Mouse (Mus musculus): ENCODE measurements around the gene Cd244a. TPM values are rescaled to one million over a fixed set of nuclear protein-coding genes. Genes with fewer than 3 reads are reported as not detected.

The Cd244a gene
- polyA plus RNA-seq, 1 experiment, result not detected

DNA sequence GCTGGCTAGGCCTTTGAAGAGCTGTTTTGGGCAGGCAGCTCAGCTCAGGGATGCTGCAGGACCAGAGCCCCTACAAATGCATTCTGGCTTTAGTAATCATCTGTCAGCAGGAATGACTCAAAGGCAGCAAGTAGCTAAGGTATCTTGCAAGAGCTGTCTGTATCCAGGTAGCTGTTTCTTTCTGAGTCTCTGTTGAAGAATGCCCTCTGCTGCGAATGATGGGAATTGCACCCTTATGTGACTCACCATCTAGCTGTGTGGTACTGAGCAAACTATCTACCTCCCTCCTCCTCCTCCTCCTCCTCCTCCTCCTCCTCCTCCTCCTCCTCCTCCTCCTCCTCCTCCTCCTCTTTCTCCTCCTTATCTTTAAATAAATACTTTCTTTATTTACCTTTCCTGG is 51.8 kb downstream of the Cd244a start:
- WGBS, result 43% methylated on average over 1 of the region's 1 CpGs
- TF ChIP-seq POLR2A (IDR thresholded peaks at IDR 0.05; ENCODE audit: insufficient read depth, low read depth, low read length) (no peak), CTCF (IDR thresholded peaks at IDR 0.05; ENCODE audit: insufficient read depth, low read depth, low read length) (no peak)
- H3K27ac ChIP-seq (ENCODE audit: insufficient read depth, low read depth, low read length), result no peak overlapping the region
- no peaks in the 10 kb centered on the region for H3K4me1 ChIP-seq (ENCODE audit: control insufficient read depth, insufficient read depth, low read length)
- no peak overlapping the region for H3K4me3 ChIP-seq (ENCODE audit: insufficient read depth, low read depth, low read length)

DNA sequence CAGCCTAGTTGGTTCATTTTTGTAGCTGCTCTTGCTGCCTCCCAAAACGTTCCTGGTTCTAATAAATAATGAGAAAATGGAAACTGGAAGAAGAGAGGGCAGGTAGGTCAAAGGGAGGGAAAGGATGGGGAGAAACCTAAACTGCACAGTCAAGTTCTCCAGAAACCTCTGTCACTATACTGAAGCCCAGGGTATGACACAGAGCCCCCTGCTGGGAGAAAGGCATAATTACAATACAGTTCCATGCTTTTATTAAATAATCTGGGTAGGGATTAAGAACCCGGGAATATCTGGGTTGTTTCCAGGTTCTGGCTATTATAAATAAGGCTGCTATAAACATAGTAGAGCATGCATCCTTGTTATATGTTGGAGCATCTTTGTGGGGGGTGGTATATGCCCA is 55.0 kb downstream of the Cd244a start:
- TF ChIP-seq POLR2A (IDR thresholded peaks at IDR 0.05; ENCODE audit: insufficient read depth, low read depth, low read length) (no peak), CTCF (IDR thresholded peaks at IDR 0.05; ENCODE audit: insufficient read depth, low read depth, low read length) (no peak)
- no peak overlapping the region for H3K4me3 ChIP-seq (ENCODE audit: insufficient read depth, low read depth, low read length)
- 39% methylated on average over 2 of the region's 2 CpGs for WGBS
- peaks cover 2% of the 10 kb centered on the region for H3K4me1 ChIP-seq (ENCODE audit: control insufficient read depth, insufficient read depth, low read length)
- H3K27ac ChIP-seq (ENCODE audit: insufficient read depth, low read depth, low read length), result no peak overlapping the region

DNA sequence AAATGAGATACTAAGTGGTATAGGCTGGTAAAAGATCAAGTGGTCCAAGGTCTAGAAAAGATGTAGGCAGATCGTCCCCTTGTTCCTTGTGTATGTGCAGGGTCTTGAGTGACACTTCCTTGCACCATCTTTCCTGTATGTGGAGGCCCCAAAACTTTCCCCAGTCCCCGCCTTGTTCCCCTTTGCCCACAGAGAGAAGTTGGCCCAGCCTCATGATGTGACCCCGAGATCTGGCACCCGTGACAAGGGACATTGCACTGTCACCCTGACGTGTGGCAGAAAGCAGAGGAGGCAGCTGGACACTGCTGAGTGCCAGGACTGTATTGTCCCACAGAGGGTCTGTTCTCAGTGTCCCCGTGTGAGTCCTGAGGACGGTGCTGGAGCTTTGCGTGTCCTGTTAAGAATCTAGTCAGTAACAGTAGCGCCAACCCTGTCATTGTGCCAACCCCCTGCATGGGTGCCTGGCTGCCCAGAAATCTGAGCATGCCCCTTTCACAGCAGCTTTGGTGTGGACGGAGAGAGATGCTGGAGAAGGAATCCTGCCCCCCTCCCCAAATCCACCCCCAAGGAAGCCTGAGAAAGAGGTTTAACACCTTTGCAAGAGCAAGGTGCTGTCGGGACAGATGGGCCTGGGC is 58.0 kb downstream of the Cd244a start:
- Histone ChIP-seq H3K27ac (ENCODE audit: insufficient read depth, low read depth, low read length) (no peak overlapping the region), H3K4me3 (ENCODE audit: insufficient read depth, low read depth, low read length) (no peak overlapping the region), H3K4me1 (ENCODE audit: control insufficient read depth, insufficient read depth, low read length) (peaks cover 4% of the 10 kb centered on the region)
- TF ChIP-seq CTCF (IDR thresholded peaks at IDR 0.05; ENCODE audit: insufficient read depth, low read depth, low read length), result no peak
- 63% methylated on average over 11 of the region's 11 CpGs for WGBS

DNA sequence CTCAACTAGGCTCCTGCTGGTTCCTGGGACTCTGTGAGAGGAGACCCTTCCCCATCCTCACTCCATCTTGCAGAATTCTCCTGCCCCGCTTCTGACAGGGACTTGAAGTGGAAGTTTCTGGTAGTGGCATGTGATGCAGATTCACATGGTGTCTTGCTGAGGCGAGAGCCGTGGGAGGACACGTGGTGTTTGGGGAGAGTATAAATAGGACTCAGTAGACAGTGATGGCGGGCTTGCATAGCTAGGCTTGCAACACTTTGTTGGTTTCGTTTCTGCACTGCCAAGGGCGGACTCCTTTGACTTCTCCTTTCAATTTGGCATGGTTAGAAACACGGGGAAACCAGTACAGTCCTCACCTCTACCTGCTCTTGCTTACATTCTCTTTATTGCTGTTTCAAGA is 60.0 kb downstream of the Cd244a start:
- TF ChIP-seq POLR2A (IDR thresholded peaks at IDR 0.05; ENCODE audit: insufficient read depth, low read depth, low read length) (no peak), CTCF (IDR thresholded peaks at IDR 0.05; ENCODE audit: insufficient read depth, low read depth, low read length) (no peak)
- H3K4me3 ChIP-seq (ENCODE audit: insufficient read depth, low read depth, low read length), result no peak overlapping the region
- WGBS, result 54% methylated on average over 8 of the region's 8 CpGs
- H3K27ac ChIP-seq (ENCODE audit: insufficient read depth, low read depth, low read length), result no peak overlapping the region
- peaks cover 4% of the 10 kb centered on the region for H3K4me1 ChIP-seq (ENCODE audit: control insufficient read depth, insufficient read depth, low read length)

- Histone ChIP-seq H3K4me1 (ENCODE audit: control insufficient read depth, insufficient read depth, low read length) (peaks cover 4% of the 10 kb centered on the region), H3K4me3 (ENCODE audit: insufficient read depth, low read depth, low read length) (no peak overlapping the region), H3K27ac (ENCODE audit: insufficient read depth, low read depth, low read length) (no peak overlapping the region)
- TF ChIP-seq POLR2A (IDR thresholded peaks at IDR 0.05; ENCODE audit: insufficient read depth, low read depth, low read length) (no peak), CTCF (IDR thresholded peaks at IDR 0.05; ENCODE audit: insufficient read depth, low read depth, low read length) (no peak)
- WGBS, result 88% methylated on average over 3 of the region's 3 CpGs
Observed at GRCm38 (mm10) chr1:171619645-171620044, 60.7 kb downstream of the Cd244a start.

- no peak for TF ChIP-seq POLR2A (IDR thresholded peaks at IDR 0.05; ENCODE audit: insufficient read depth, low read depth, low read length)
- WGBS, result 93% methylated on average over 6 of the region's 6 CpGs
- Histone ChIP-seq H3K27ac (ENCODE audit: insufficient read depth, low read depth, low read length) (no peak overlapping the region), H3K4me1 (ENCODE audit: control insufficient read depth, insufficient read depth, low read length) (peaks cover 4% of the 10 kb centered on the region), H3K4me3 (ENCODE audit: insufficient read depth, low read depth, low read length) (no peak overlapping the region)
Observed at GRCm38 (mm10) chr1:171620091-171620490, 61.1 kb downstream of the Cd244a start.

DNA sequence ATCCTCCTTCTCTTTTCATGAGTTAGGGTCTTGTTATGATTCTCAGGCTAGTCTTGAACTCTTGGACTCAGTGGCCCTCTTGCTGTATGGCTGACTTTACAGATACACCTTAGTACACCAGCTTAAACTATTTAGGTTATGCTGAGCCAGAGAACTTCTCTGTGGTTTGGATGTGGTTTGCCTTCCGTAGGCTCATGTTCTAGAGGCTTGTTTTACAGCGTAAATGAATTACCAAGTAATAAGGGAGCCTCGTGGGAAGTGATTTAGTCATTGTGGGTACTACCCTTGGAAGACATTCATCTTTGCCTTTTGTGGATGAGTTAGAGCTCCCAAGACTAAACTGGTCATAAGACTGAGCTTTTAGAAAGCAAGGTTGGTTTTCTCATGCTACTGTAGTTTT is 68.8 kb downstream of the Cd244a start:
- WGBS, result 83% methylated on average over 3 of the region's 3 CpGs
- Histone ChIP-seq H3K4me3 (ENCODE audit: insufficient read depth, low read depth, low read length) (no peak overlapping the region), H3K4me1 (ENCODE audit: control insufficient read depth, insufficient read depth, low read length) (0 out of 2 replicates have a peak, but pooled peaks cover 2% of the 10 kb centered on the region), H3K27ac (ENCODE audit: insufficient read depth, low read depth, low read length) (no peak overlapping the region)
- TF ChIP-seq CTCF (IDR thresholded peaks at IDR 0.05; ENCODE audit: insufficient read depth, low read depth, low read length) (no peak), POLR2A (IDR thresholded peaks at IDR 0.05; ENCODE audit: insufficient read depth, low read depth, low read length) (no peak)

- H3K4me3 ChIP-seq (ENCODE audit: insufficient read depth, low read depth, low read length), result no peak overlapping the region
- 84% methylated on average over 6 of the region's 6 CpGs for WGBS
- TF ChIP-seq CTCF (IDR thresholded peaks at IDR 0.05; ENCODE audit: insufficient read depth, low read depth, low read length) (no peak), POLR2A (IDR thresholded peaks at IDR 0.05; ENCODE audit: insufficient read depth, low read depth, low read length) (no peak)
- 0 out of 2 replicates have a peak, but pooled peaks cover 2% of the 10 kb centered on the region for H3K4me1 ChIP-seq (ENCODE audit: control insufficient read depth, insufficient read depth, low read length)
- no peak overlapping the region for H3K27ac ChIP-seq (ENCODE audit: insufficient read depth, low read depth, low read length)
Observed at GRCm38 (mm10) chr1:171629168-171629567, 70.2 kb downstream of the Cd244a start.

- WGBS, result 86% methylated on average over 7 of the region's 7 CpGs
- TF ChIP-seq CTCF (IDR thresholded peaks at IDR 0.05; ENCODE audit: insufficient read depth, low read depth, low read length), result no peak
- no peak for TF ChIP-seq POLR2A (IDR thresholded peaks at IDR 0.05; ENCODE audit: insufficient read depth, low read depth, low read length)
- no peak overlapping the region for H3K4me3 ChIP-seq (ENCODE audit: insufficient read depth, low read depth, low read length)
- H3K27ac ChIP-seq (ENCODE audit: insufficient read depth, low read depth, low read length), result no peak overlapping the region
- H3K4me1 ChIP-seq (ENCODE audit: control insufficient read depth, insufficient read depth, low read length), result 0 out of 2 replicates have a peak, but pooled peaks cover 2% of the 10 kb centered on the region
Observed at GRCm38 (mm10) chr1:171630041-171630440, 71.0 kb downstream of the Cd244a start.

DNA sequence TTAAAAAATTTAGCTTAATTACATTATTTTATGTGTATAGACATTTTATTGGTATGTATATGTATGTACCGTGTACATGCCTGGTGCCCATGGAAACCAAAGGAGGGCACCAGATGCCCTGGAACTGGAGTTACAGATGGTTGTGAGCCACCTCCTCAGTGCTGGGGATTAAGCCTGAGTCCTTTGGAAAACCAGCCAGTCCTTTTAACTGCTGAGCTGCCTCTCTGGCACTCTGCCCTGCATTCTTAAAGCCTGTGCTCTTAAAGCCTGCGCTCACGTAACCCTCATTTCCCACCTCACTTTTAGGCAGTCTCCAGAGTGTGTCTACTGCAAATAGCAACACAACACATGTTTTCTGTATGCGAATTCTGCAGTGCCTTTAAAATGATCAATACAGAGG is 71.9 kb downstream of the Cd244a start:
- Histone ChIP-seq H3K4me3 (ENCODE audit: insufficient read depth, low read depth, low read length) (no peak overlapping the region), H3K27ac (ENCODE audit: insufficient read depth, low read depth, low read length) (no peak overlapping the region), H3K4me1 (ENCODE audit: control insufficient read depth, insufficient read depth, low read length) (0 out of 2 replicates have a peak, but pooled peaks cover 2% of the 10 kb centered on the region)
- WGBS, result 60% methylated on average over 4 of the region's 4 CpGs
- TF ChIP-seq CTCF (IDR thresholded peaks at IDR 0.05; ENCODE audit: insufficient read depth, low read depth, low read length) (no peak), POLR2A (IDR thresholded peaks at IDR 0.05; ENCODE audit: insufficient read depth, low read depth, low read length) (no peak)

All from olfactory bulb, adult 2 months (tissue).